Mouse (Mus musculus): ENCODE measurements around the gene Usp8. TPM values are rescaled to one million over a fixed set of nuclear protein-coding genes. Genes with fewer than 3 reads are reported as not detected.

Usp8 gene
- total and polyA plus RNA-seq, 3 experiments = 21.1 to 34.6 TPM; not detected in 1

DNA sequence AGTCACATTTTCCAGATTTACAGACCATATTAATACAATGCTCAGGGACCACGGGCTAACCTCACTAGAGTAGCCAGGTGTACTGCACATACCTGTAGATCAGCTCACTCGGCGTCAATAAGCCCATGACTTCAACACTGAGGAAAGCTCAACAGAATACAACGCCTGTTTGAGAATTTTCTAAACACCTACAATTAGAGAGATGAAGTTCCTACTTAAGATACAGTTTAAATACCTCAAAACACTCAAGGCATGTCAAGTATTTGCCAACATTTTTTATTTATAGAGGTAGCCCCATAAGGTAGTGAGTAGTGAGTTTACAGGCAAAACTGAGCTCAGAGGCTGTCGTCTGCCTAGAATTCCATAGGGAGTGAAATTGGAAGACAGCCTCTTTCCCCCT is 36.3 kb downstream of the Usp8 start:
- H3K36me3 ChIP-seq (ENCODE audit: control insufficient read depth in 1 of 2, insufficient read depth in 2 of 2, low read length in 2 of 2) = peaks cover 0 to 19% of the 10 kb centered on the region in 2 experiments; a peak in 2 of 4 replicates
- no peaks in the 10 kb centered on the region for H3K4me1 ChIP-seq (ENCODE audit: control insufficient read depth in 1 of 2, insufficient read depth in 2 of 2, low read length in 2 of 2)
- no peaks in the 10 kb centered on the region for H3K9me3 ChIP-seq (replicated peaks; ENCODE audit: insufficient read depth, low read length)
- no peak for DNase-seq (ENCODE audit: low read depth, low spot score)
- H3K9ac ChIP-seq (ENCODE audit: control insufficient read depth, low read depth, low read length, poor library complexity, severe bottlenecking) = no peak overlapping the region
- H3K4me3 ChIP-seq (ENCODE audit: control insufficient read depth in 1 of 2, insufficient read depth in 1 of 2, low read depth in 2 of 2, low read length in 2 of 2) = no peak overlapping the region
- no peaks in the 10 kb centered on the region for H3K27me3 ChIP-seq (ENCODE audit: control insufficient read depth in 1 of 2, insufficient read depth in 2 of 2, low read length in 2 of 2)
- no peak for TF ChIP-seq CTCF (IDR thresholded peaks at IDR 0.05 in 2 of 3, conservative IDR thresholded peaks at IDR 0.05 in 1 of 3; ENCODE audit: control insufficient read depth in 1 of 3, insufficient read depth in 1 of 3, low read depth in 2 of 3, low read length in 3 of 3, poor library complexity in 1 of 3, severe bottlenecking in 1 of 3)
- no peak for TF ChIP-seq E2F4 (IDR thresholded peaks at IDR 0.05; ENCODE audit: borderline replicate concordance, low read depth, low read length)
- TF ChIP-seq USF1 (IDR thresholded peaks at IDR 0.05; ENCODE audit: low read depth, low read length) = no peak
- TF ChIP-seq MYB (IDR thresholded peaks at IDR 0.05; ENCODE audit: low read depth, low read length) = no peak
- no peak for TF ChIP-seq CHD2 (IDR thresholded peaks at IDR 0.05; ENCODE audit: low read length)
- no peak for TF ChIP-seq GABPA (IDR thresholded peaks at IDR 0.05; ENCODE audit: low read depth, low read length)
- TF ChIP-seq EP300 (IDR thresholded peaks at IDR 0.05; ENCODE audit: low read depth in 1 of 2, low read length in 2 of 2) = no peak
- no peak for TF ChIP-seq MEF2A (IDR thresholded peaks at IDR 0.05; ENCODE audit: extremely low read depth, insufficient replicate concordance, low read depth, low read length, poor library complexity, severe bottlenecking)
- no peak for TF ChIP-seq SMC3 (IDR thresholded peaks at IDR 0.05; ENCODE audit: low read depth, low read length)
- no peak for TF ChIP-seq ZC3H11A (IDR thresholded peaks at IDR 0.05; ENCODE audit: low read depth, low read length)
- TF ChIP-seq ZMIZ1 (IDR thresholded peaks at IDR 0.05; ENCODE audit: low read depth, low read length) = no peak
- TF ChIP-seq KAT2A (conservative IDR thresholded peaks at IDR 0.05; ENCODE audit: low read depth, low read length) = no peak
- no peak for TF ChIP-seq JUND (IDR thresholded peaks at IDR 0.05; ENCODE audit: low read depth, low read length)
- TF ChIP-seq MXI1 (IDR thresholded peaks at IDR 0.05; ENCODE audit: low read depth, low read length) = no peak
- no peaks in the 10 kb centered on the region for H3K79me2 ChIP-seq (ENCODE audit: control insufficient read depth, insufficient read depth, low read length, poor library complexity)
- H3K27ac ChIP-seq (ENCODE audit: control insufficient read depth, low read depth, low read length) = no peak overlapping the region

DNA sequence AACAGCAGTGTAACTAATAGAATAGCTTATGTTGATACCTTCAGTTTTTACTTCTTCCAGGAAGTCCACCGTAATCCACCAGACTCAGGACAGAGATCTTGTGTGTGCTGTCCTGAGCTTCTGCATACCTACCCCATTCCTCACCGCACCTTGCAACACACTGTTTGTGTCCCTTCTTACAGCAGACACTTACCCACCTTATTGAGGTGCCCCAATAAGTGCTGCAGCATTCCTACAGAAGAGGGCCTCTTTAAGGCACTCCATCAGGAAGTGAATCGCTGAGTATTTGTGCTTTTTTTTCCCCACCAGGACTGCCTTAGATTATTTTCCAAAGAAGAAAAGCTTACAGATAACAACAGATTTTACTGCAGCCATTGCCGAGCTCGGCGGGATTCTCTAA is 48.5 kb downstream of the Usp8 start:
- Histone ChIP-seq H3K27me3 (ENCODE audit: control insufficient read depth in 1 of 2, insufficient read depth in 2 of 2, low read length in 2 of 2) (no peaks in the 10 kb centered on the region), H3K4me1 (ENCODE audit: control insufficient read depth in 1 of 2, insufficient read depth in 2 of 2, low read length in 2 of 2) (no peaks in the 10 kb centered on the region), H3K9ac (ENCODE audit: control insufficient read depth, low read depth, low read length, poor library complexity, severe bottlenecking) (no peak overlapping the region), H3K9me3 (replicated peaks; ENCODE audit: insufficient read depth, low read length) (no peaks in the 10 kb centered on the region), H3K4me3 (ENCODE audit: control insufficient read depth in 1 of 2, insufficient read depth in 1 of 2, low read depth in 2 of 2, low read length in 2 of 2) (no peak overlapping the region), H3K27ac (ENCODE audit: control insufficient read depth, low read depth, low read length) (no peak overlapping the region), H3K36me3 (ENCODE audit: control insufficient read depth in 1 of 2, insufficient read depth in 2 of 2, low read length in 2 of 2) (peaks cover 0 to 31% of the 10 kb centered on the region in 2 experiments; a peak in 2 of 4 replicates), H3K79me2 (ENCODE audit: control insufficient read depth, insufficient read depth, low read length, poor library complexity) (no peaks in the 10 kb centered on the region)
- TF ChIP-seq EP300 (IDR thresholded peaks at IDR 0.05; ENCODE audit: low read depth in 1 of 2, low read length in 2 of 2) = no peak
- no peak for TF ChIP-seq ELF1 (IDR thresholded peaks at IDR 0.05; ENCODE audit: low read depth, low read length)
- TF ChIP-seq ZC3H11A (IDR thresholded peaks at IDR 0.05; ENCODE audit: low read depth, low read length) = no peak
- TF ChIP-seq MAFK (IDR thresholded peaks at IDR 0.05; ENCODE audit: borderline replicate concordance, low read depth, low read length) = no peak
- TF ChIP-seq MEF2A (IDR thresholded peaks at IDR 0.05; ENCODE audit: extremely low read depth, insufficient replicate concordance, low read depth, low read length, poor library complexity, severe bottlenecking) = no peak
- no peak for TF ChIP-seq POLR2AphosphoS5 (IDR thresholded peaks at IDR 0.05; ENCODE audit: borderline replicate concordance, low read depth, low read length)
- no peak for TF ChIP-seq RCOR1 (IDR thresholded peaks at IDR 0.05; ENCODE audit: low read depth, low read length)
- no peak for TF ChIP-seq GATA1 (IDR thresholded peaks at IDR 0.05; ENCODE audit: low read depth, low read length)
- no peak for DNase-seq (ENCODE audit: low read depth, low spot score)
